Mouse (Mus musculus) bone marrow, adult 2 months (tissue): Measurements from ENCODE around the gene Sept9.

Source experiments
- CTCF ChIP-seq: fragments of 200-500 bp; IDR thresholded peaks from 2 replicates; pipeline ENCODE4 v1.5.1; 2011; ENCODE audit warnings: low read length, control low read depth; ENCODE audit not compliant: control insufficient read depth, insufficient read depth
- POLR2A ChIP-seq: fragments of 200-500 bp; IDR thresholded peaks from 2 replicates; pipeline ENCODE4 v1.6.1; 2011; ENCODE audit warnings: low read depth, mild to moderate bottlenecking, control low read depth, low read length, borderline replicate concordance; ENCODE audit not compliant: control insufficient read depth

- TF ChIP-seq CTCF, result no peak
- no peak for TF ChIP-seq POLR2A
Observed at GRCm38 (mm10) chr11:117163098-117163497, 36.4 kb upstream of the Sept9 start.
